9 mouse cellular contexts compared by ENCODE assay signal in genomic region chr6:112880048-112880534, GRCm38 (mm10).
DNase-seq lines count a peak whose midpoint lies in the region; ATAC-seq and TF ChIP-seq lines count a peak whose summit lies in the region.
"Had no signal": no experiment of that assay in that cellular context is flagged by ENCODE, and none has a peak within 500 bp of the region (broad histone marks: within the 10 kb centered on the region; RNA-seq: fewer than 3 reads in every experiment).

No protein-coding gene starts in this region.

- no peaks in the 10 kb centered on the region for H3K27me3 ChIP-seq in midbrain, embryonic 14.5 days (ENCODE audit: control insufficient read depth, insufficient read depth, low read length)
- H3K27me3 ChIP-seq in intestine, embryonic 15.5 days (replicated peaks) = no peaks in the 10 kb centered on the region

- peak overlapping the region; percentile 16 for H3K4me2 ChIP-seq in midbrain, embryonic 14.5 days (ENCODE audit: low read length)
- no peak overlapping the region for H3K4me2 ChIP-seq in intestine, embryonic 15.5 days (replicated peaks)

- peak; percentile 55; the same call in 1 of the 2 replicates for ATAC-seq in midbrain, embryonic 14.5 days (ENCODE audit: low FRiP score, low TSS enrichment)
- no peak for ATAC-seq in intestine, embryonic 15.5 days

- no peaks in the 10 kb centered on the region for H3K36me3 ChIP-seq in midbrain, embryonic 14.5 days (ENCODE audit: control insufficient read depth, insufficient read depth, low read length)
- no peaks in the 10 kb centered on the region for H3K36me3 ChIP-seq in intestine, embryonic 15.5 days

- H3K9ac ChIP-seq in midbrain, embryonic 14.5 days (replicated peaks; ENCODE audit: low read length) = peak overlapping the region; percentile 27
- H3K9ac ChIP-seq in intestine, embryonic 15.5 days = no peak overlapping the region

- no peak for TF ChIP-seq CTCF in layer of hippocampus, adult 2 months (conservative IDR thresholded peaks at IDR 0.05)

- H3K4me3 ChIP-seq in layer of hippocampus, adult 2 months = peak overlapping the region; percentile 18; the same call in 1 of the 2 replicates
- no peak overlapping the region for H3K4me3 ChIP-seq in midbrain, embryonic 14.5 days (replicated peaks; ENCODE audit: low read depth, low read length)
- H3K4me3 ChIP-seq in intestine, embryonic 15.5 days (replicated peaks) = no peak overlapping the region

- peak overlapping the region; percentile 93 for H3K27ac ChIP-seq in layer of hippocampus, adult 2 months
- H3K27ac ChIP-seq in midbrain, embryonic 14.5 days (replicated peaks; ENCODE audit: low read depth, low read length) = peak overlapping the region; percentile 84
- no peak overlapping the region for H3K27ac ChIP-seq in intestine, embryonic 15.5 days

- H3K4me1 ChIP-seq in midbrain, embryonic 14.5 days (ENCODE audit: control insufficient read depth, insufficient read depth, low read length) = peaks cover 57% of the 10 kb centered on the region
- no peaks in the 10 kb centered on the region for H3K4me1 ChIP-seq in intestine, embryonic 15.5 days (replicated peaks)

- no peaks in the 10 kb centered on the region for H3K9me3 ChIP-seq in midbrain, embryonic 14.5 days (ENCODE audit: control insufficient read depth, low read length)
- no peaks in the 10 kb centered on the region for H3K9me3 ChIP-seq in intestine, embryonic 15.5 days

- 2% methylated on average over 5 of the region's 5 CpGs for WGBS in midbrain, embryonic 14.5 days
- 51% methylated on average over 5 of the region's 5 CpGs for WGBS in intestine, embryonic 15.5 days

- peak; percentile 70 for DNase-seq in embryo, embryonic 11 days
- DNase-seq in fibroblast of lung, adult 2 months (ENCODE audit: low read depth) = peak; percentile 44
- peak; percentile 37 to 76 for DNase-seq in layer of hippocampus, adult 2 months (ENCODE audit: low spot score in 2 of 2)
- DNase-seq in midbrain, embryonic 14.5 days = peak; percentile 76
- no peak for DNase-seq in spleen, postnatal 4 days (ENCODE audit: low spot score in 2 of 2)
- no peak for DNase-seq in lung, postnatal 10 days
- no peak for DNase-seq in testis, postnatal 10 days (ENCODE audit: low spot score)
- DNase-seq: lung, postnatal 14 days had no signal

Comparison
In these comparisons a context has a peak if more than half of its experiments do, and no peak if none do; other contexts are left out.
1. DNase-seq: peak in embryo, embryonic 11 days (single experiment), fibroblast of lung, adult 2 months (single experiment), layer of hippocampus, adult 2 months (2 of 2) and midbrain, embryonic 14.5 days (single experiment); none in spleen, postnatal 4 days (0 of 2), lung, postnatal 10 days (single experiment) and testis, postnatal 10 days (single experiment).